Mouse (Mus musculus): ENCODE data around the gene Usp46. TPM values are rescaled to one million over a fixed set of nuclear protein-coding genes. Genes with fewer than 3 reads are reported as not detected.
"Not testable (repeated sequence)": the region's sequence is repeated elsewhere in the genome, so short reads cannot be mapped to it uniquely, and the experiment has no call there.

Gene Usp46
- total and polyA plus RNA-seq, 2 experiments from 2014 or later, result 27.2 to 47.3 TPM

DNA sequence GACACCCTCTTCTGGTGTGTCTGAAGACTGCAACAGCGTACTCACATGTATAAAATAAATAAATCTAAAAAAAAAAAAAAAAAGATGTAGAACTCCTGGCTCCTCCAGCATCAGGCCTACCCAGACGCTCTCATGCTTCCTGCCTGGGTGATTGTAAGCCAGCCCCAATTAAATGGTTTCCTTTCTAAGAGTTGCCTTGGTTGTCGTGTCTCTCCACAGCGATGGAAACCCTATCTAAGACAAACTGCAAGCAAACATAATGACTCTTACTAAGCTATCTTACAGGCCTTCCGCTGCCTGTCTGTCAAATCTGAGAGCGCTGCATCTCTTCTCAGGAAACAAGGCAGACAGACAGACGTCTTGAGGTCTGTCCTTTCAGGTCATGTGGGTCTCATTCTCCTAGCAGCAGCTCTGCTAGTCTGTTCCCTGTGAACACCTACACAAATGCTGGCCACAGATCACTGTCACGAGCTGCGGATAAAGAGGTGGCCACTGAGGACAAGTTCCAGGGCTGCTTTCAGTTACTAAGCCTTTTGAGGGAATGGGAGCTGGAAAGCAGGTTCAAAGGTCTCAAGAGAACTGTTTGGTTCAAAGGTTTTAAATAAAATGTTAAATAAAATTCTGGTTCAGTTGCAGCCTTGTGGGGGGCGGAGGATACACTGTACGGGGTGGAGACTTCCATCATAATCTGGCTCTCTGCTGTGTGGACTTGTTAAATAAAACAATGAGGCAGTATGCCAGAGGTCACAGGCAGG lies 10.8 kb upstream of the Usp46 start:
- DNase-seq (ENCODE audit: low spot score) (no peak), ATAC-seq (ENCODE audit: insufficient read depth, low read depth) (no peak)
- no peaks in the 10 kb centered on the region for H3K36me3 ChIP-seq (replicated peaks; ENCODE audit: control insufficient read depth, insufficient read depth, low read length)
- peaks cover 15% of the 10 kb centered on the region; the same call in 1 of the 2 replicates for H3K4me1 ChIP-seq (ENCODE audit: control insufficient read depth, insufficient read depth)
- TF ChIP-seq CTCF (IDR thresholded peaks at IDR 0.05; ENCODE audit: low read depth) (no peak), EP300 (IDR thresholded peaks at IDR 0.05; ENCODE audit: low read depth) (no peak)
- no peak overlapping the region for H3K4me2 ChIP-seq (ENCODE audit: low read depth, low read length)
- 68% methylated on average over 11 of the region's 11 CpGs for WGBS
- no peaks in the 10 kb centered on the region for H3K9me3 ChIP-seq (replicated peaks; ENCODE audit: control insufficient read depth, low read length)
- no peak overlapping the region for H3K27ac ChIP-seq (ENCODE audit: low read depth)
- H3K9ac ChIP-seq (replicated peaks; ENCODE audit: low read depth, low read length), result no peak overlapping the region
- H3K27me3 ChIP-seq (ENCODE audit: control insufficient read depth, insufficient read depth, low read length), result no peaks in the 10 kb centered on the region
- H3K4me3 ChIP-seq (ENCODE audit: low read depth, low read length), result no peak overlapping the region

DNA sequence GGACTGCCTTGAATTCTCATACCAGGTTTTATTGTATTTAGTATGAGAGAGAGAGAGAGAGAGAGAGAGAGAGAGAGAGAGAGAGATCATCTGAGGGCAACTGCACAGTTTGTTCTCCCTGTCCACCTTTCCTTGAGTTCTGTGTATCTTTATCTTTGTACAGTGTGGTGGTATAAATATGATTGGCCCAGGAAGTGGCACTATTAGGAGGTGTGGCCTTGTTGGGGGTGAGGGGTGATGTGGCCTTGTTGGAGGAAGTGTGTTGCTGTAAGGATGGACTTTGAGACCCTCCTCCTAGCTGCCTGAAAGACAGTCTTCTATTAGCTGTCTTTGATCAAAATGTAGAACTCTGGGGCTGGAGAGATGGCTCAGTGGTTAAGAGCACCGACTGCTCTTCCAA lies 10.2 kb upstream of the Usp46 start:
- Histone ChIP-seq H3K4me3 (ENCODE audit: low read depth, low read length) (no peak overlapping the region), H3K9ac (replicated peaks; ENCODE audit: low read depth, low read length) (no peak overlapping the region), H3K27ac (ENCODE audit: low read depth) (no peak overlapping the region), H3K4me1 (ENCODE audit: control insufficient read depth, insufficient read depth) (peaks cover 15% of the 10 kb centered on the region; the same call in 1 of the 2 replicates), H3K4me2 (ENCODE audit: low read depth, low read length) (no peak overlapping the region), H3K9me3 (replicated peaks; ENCODE audit: control insufficient read depth, low read length) (no peaks in the 10 kb centered on the region), H3K36me3 (replicated peaks; ENCODE audit: control insufficient read depth, insufficient read depth, low read length) (no peaks in the 10 kb centered on the region), H3K27me3 (ENCODE audit: control insufficient read depth, insufficient read depth, low read length) (no peaks in the 10 kb centered on the region)
- ATAC-seq (ENCODE audit: insufficient read depth, low read depth) (no peak), DNase-seq (ENCODE audit: low spot score) (no peak)
- WGBS, result 88% methylated on average over 1 of the region's 1 CpGs
- no peak for TF ChIP-seq CTCF (IDR thresholded peaks at IDR 0.05; ENCODE audit: low read depth)

DNA sequence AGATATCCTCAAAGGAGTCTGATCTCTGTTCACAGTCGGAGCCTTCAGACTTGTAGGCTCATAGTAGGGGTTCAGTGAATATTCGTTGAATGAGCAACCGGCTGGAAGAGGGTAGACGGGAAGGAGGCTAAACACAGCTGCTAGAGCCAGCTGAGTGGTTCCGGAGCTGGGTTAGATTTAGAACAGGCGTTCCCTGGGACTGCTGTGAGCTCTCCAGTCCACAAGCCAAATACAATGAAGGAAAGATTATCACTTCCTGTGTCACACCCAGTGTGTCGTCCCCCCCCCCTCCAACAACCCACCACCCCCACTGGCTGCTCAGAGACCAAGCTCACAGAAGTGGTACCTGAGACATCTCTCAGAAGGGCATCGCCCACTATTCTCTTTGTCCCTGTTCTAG lies 9.7 kb upstream of the Usp46 start:
- Histone ChIP-seq H3K9ac (replicated peaks; ENCODE audit: low read depth, low read length) (no peak overlapping the region), H3K36me3 (replicated peaks; ENCODE audit: control insufficient read depth, insufficient read depth, low read length) (no peaks in the 10 kb centered on the region), H3K27me3 (ENCODE audit: control insufficient read depth, insufficient read depth, low read length) (no peaks in the 10 kb centered on the region), H3K4me3 (ENCODE audit: low read depth, low read length) (no peak overlapping the region), H3K9me3 (replicated peaks; ENCODE audit: control insufficient read depth, low read length) (no peaks in the 10 kb centered on the region), H3K4me1 (ENCODE audit: control insufficient read depth, insufficient read depth) (peaks cover 15% of the 10 kb centered on the region; the same call in 1 of the 2 replicates), H3K4me2 (ENCODE audit: low read depth, low read length) (no peak overlapping the region), H3K27ac (ENCODE audit: low read depth) (no peak overlapping the region)
- WGBS, result 39% methylated on average over 8 of the region's 8 CpGs
- TF ChIP-seq CTCF (IDR thresholded peaks at IDR 0.05; ENCODE audit: low read depth), result no peak
- TF ChIP-seq EP300 (IDR thresholded peaks at IDR 0.05; ENCODE audit: low read depth), result no peak
- DNase-seq (ENCODE audit: low spot score), result no peak
- ATAC-seq (ENCODE audit: insufficient read depth, low read depth), result peak; percentile 36

DNA sequence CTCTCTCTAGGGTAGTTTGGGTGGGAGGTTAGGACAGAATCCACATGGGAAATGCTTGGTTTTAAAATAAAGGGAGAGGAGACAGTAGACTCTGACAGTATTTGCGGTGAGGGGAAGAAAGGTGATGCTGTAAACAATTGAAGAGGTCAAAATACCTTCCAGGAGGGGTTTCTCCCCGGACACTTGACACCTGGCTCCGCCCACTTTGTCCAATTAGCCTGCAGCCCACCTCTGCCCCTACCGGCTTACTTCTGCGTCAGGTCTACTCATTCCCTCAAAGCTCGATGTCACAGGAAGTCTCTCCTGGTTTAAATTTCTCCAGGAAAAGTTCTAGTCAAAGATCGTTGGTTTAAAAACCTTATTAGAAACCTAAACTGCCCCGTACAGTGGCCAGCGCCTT lies 8.5 kb upstream of the Usp46 start:
- Histone ChIP-seq H3K9me3 (replicated peaks; ENCODE audit: control insufficient read depth, low read length) (no peaks in the 10 kb centered on the region), H3K4me3 (ENCODE audit: low read depth, low read length) (no peak overlapping the region), H3K4me2 (ENCODE audit: low read depth, low read length) (0 out of 2 replicates have a peak overlapping the region, but pooled peaks have one; percentile 24)

DNA sequence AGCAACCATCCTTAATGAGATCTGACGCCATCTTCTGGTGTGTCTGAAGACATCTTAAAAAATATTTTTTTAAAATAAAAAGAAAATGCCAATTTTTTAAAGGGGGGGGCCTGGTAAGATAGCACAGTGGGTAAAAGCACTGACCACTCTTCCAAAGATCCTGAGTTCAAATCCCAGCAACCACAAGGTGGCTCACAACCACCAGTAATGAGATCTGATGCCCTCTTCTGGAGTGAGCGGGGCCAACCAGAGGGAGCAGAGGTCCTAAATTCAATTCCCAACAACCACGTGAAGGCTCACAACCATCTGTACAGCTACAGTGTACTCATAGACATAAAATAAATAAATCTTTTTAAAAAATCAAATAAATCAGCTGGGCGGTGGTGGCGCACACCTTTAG lies 2.3 kb upstream of the Usp46 start:
- H3K9me3 ChIP-seq (replicated peaks; ENCODE audit: control insufficient read depth, low read length); ATAC-seq (ENCODE audit: insufficient read depth, low read depth); H3K9ac ChIP-seq (replicated peaks; ENCODE audit: low read depth, low read length); H3K36me3 ChIP-seq (replicated peaks; ENCODE audit: control insufficient read depth, insufficient read depth, low read length); DNase-seq (ENCODE audit: low spot score); H3K4me2 ChIP-seq (ENCODE audit: low read depth, low read length); H3K27me3 ChIP-seq (ENCODE audit: control insufficient read depth, insufficient read depth, low read length); H3K27ac ChIP-seq (ENCODE audit: low read depth); H3K4me3 ChIP-seq (ENCODE audit: low read depth, low read length): not testable (repeated sequence)
- WGBS, result 83% methylated on average over 5 of the region's 5 CpGs
- peak; percentile 25; the same call in 1 of the 2 replicates for TF ChIP-seq CTCF (IDR thresholded peaks at IDR 0.05; ENCODE audit: low read depth)
- peaks cover 22% of the 10 kb centered on the region for H3K4me1 ChIP-seq (ENCODE audit: control insufficient read depth, insufficient read depth)

More for the DNA sequence above, 8.5 kb upstream of the Usp46 start:
- DNase-seq (ENCODE audit: low spot score) (no peak), ATAC-seq (ENCODE audit: insufficient read depth, low read depth) (no peak)
- Histone ChIP-seq H3K36me3 (replicated peaks; ENCODE audit: control insufficient read depth, insufficient read depth, low read length) (no peaks in the 10 kb centered on the region), H3K9ac (replicated peaks; ENCODE audit: low read depth, low read length) (no peak overlapping the region), H3K4me1 (ENCODE audit: control insufficient read depth, insufficient read depth) (peaks cover 15% of the 10 kb centered on the region; the same call in 1 of the 2 replicates), H3K27me3 (ENCODE audit: control insufficient read depth, insufficient read depth, low read length) (no peaks in the 10 kb centered on the region), H3K27ac (ENCODE audit: low read depth) (no peak overlapping the region)
- WGBS, result 18% methylated on average over 9 of the region's 9 CpGs
- no peak for TF ChIP-seq EP300 (IDR thresholded peaks at IDR 0.05; ENCODE audit: low read depth)
- no peak for TF ChIP-seq CTCF (IDR thresholded peaks at IDR 0.05; ENCODE audit: low read depth)

Data from heart, postnatal 0 days (tissue).